Mouse (Mus musculus): ENCODE results near the gene Gm26992.
"Not testable (repeated sequence)": the region's sequence is repeated elsewhere in the genome, so short reads cannot be mapped to it uniquely, and the experiment has no call there.

The Gm26992 gene

DNA sequence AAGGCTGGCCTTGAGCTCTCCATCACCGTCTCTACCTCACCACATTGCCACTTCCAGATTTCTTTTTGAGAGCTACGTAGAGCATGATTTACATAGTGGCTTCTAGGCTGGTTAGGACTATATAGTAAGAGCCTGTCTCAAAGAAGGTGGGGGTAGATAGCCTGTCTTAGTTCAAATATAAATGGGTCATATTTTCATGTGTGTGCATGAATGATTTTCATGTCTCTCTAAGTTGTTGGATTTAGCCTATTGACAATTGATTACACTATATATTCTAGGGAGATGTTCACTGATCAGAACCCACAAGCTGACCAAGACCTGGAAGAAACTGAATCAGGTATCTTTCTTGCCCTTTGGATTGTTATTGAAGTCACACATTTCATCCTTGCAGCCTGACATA is at the start of gene Gm26992:
Gm26992 (plus strand) TSS at position 301 of the 400 bp plus-strand sequence.
- DNase-seq (ENCODE audit: extremely low read depth, insufficient read length, low spot score), result no peak

DNA sequence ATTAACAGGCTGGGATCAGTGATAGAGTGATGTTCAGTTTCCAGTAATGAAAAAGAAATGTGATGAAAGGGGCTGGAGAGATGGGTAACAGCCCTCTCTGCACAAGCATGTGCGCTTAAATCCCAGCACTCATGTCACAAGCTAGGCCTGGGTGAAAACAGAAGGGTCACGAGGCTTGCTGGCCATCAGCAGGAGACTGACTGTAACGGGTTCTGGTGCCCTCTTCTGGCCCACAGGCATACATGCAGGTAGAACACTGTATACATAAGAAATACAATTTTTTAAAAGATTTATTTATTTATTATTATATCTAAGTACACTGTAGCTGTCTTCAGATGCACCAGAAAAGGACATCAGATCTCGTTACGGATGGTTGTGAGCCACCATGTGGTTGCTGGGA is 47.6 kb upstream of the Gm26992 start:
- DNase-seq (ENCODE audit: extremely low read depth, insufficient read length, low spot score), result peak; percentile 18

DNA sequence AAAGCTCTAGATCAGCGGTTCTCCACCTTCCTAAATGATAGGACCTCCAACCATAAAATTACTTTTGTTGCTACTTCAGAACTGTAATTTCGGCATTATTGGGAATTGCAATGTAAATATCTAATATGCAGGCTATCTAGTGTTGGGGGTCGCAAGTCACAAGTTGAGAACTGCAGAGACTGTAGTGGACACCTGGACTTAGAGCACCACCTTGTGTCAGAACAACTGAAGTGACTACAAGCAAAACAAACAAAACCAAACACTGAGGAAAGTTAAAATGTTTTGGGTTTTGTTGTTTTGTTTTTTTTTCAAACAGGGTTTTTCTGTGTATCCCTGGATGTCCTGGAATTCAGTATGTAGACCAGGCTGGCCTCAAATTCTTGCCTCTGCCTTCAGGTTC is 37.3 kb upstream of the Gm26992 start:
- no peak for DNase-seq (ENCODE audit: extremely low read depth, insufficient read length, low spot score)

- DNase-seq (ENCODE audit: extremely low read depth, insufficient read length, low spot score), result no peak
Observed at GRCm38 (mm10) chrX:103388131-103388530, 33.7 kb upstream of the Gm26992 start.

DNA sequence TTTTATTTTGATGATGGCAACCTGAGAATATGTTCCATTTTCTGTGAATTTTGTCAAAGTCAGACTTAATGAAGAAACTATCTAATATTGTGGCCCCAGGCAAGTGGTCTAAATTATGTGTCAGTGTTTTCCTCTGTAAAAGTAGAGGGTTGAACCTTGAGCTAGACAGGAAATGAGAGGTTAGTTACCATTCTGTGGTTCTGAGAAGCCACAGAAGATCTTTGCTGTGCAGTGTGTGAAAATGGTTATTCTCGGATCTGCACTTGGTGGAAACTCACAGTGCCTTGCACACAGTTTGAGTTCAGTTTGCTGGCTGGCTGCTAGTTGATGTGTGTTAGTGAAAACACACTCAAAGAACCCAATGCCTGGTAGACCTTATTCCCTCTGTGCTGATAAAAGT is 28.0 kb upstream of the Gm26992 start:
- no peak for DNase-seq (ENCODE audit: extremely low read depth, insufficient read length, low spot score)

- DNase-seq (ENCODE audit: extremely low read depth, insufficient read length, low spot score), result no peak
Observed at GRCm38 (mm10) chrX:103405021-103405420, 16.8 kb upstream of the Gm26992 start.

DNA sequence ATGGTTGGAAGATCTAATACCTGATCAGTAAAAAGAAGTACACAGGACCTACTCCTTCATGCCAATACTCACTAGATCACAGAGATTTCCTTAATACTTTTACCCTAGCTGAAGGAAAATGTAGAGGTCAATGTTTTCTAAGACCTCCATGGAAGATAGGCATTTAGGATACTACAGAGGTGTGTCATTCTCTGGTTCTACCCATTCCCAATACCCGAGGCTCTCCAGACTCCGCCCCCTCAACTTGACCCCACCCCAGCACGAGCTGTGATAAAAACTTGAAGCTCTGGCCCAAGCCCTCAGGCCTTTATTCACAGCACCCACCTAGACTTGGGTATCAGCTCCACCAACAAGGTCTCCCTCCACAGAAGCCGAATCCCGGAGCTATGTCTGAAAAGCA is 7.6 kb upstream of the Gm26992 start, which contains the start of gene Tsx:
Tsx (plus strand) TSS at position 301 of the 400 bp plus-strand sequence.
- no peak for DNase-seq (ENCODE audit: extremely low read depth, insufficient read length, low spot score)

DNA sequence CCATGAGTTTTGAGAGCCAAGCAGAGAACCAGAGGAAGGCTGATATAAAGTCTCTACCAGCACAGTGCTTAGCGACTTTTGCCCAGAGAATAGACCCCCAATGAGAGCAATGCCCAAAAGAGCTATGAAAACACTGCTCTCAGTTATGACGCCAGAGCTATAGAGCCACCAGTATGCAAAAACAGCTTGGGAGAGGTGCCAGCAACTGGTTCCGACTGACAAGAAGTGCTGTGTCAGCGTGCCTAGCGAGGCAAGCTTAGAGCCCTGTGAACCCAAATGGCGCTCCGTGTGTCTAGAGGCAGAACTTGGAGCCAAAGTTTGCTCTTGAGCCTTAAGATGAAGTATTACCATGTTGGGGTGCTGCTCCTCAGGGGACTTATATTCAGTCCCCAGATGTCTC is 5.9 kb downstream of the Gm26992 start:
- no peak for DNase-seq (ENCODE audit: extremely low read depth, insufficient read length, low spot score)

GRCm38 (mm10) chrX:103432293-103432692 is 10.5 kb downstream of the Gm26992 start:
- no peak for DNase-seq (ENCODE audit: extremely low read depth, insufficient read length, low spot score)

GRCm38 (mm10) chrX:103438023-103438422 is 16.2 kb downstream of the Gm26992 start:
- no peak for DNase-seq (ENCODE audit: extremely low read depth, insufficient read length, low spot score)

DNA sequence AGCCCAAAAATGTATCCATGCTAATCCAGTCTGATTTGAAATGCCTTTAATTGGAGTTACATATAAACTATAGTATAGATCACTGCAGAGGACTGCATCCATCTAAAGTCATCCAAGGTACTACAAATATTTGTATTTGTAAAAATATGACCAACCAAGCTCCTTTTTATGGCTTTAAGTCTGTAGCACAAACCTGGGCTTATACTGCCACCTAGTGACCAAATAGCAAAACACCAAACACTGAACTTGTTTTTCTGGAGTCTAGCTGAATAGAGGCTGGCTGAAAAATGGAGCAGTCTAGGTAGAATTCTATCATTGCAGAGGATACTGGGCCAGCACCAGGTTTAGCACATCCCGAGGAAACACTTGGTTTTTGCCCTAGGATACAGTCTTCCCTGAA is 19.0 kb downstream of the Gm26992 start:
- DNase-seq (ENCODE audit: extremely low read depth, insufficient read length, low spot score), result no peak

DNA sequence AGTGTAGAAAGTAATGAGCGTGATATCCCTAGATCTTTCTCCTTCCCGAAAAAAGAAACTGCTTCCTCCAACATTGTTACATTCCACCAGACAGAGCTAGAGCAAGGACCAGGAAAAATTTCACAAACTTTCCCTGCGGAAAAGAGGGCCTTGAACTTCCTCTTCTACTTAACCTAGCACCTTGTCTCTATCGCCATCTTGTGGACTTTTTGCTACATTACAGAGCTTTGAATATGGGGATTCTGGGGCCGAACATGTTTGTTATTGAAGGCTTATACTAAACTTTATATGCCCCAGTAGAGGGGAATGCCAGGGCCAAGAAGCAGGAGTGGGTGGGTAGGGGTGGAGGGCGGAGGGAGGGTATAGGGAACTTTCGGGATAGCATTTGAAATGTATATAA is 21.9 kb downstream of the Gm26992 start:
- DNase-seq (ENCODE audit: extremely low read depth, insufficient read length, low spot score), result peak; percentile 12

GRCm38 (mm10) chrX:103447539-103448169 is 25.8 kb downstream of the Gm26992 start:
- no peak for DNase-seq (ENCODE audit: extremely low read depth, insufficient read length, low spot score)

DNA sequence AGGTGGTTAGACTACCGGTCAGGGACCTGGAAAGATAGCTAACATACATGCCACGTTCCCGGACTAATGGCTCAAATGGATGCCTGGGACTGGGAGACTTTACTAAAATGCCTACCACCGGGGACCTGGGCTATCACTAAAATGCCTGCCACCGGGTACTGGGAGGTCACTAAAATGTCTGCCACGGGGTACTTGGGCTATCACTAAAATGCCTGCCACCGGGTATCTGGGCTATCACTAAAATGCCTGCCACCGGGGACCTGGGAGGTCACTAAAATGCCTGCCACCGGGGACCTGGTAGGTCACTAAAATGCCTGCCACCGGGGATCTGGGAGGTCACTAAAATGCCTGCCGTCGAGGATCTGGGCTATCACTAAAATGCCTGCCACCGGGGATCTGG is 26.6 kb downstream of the Gm26992 start:
- DNase-seq (ENCODE audit: extremely low read depth, insufficient read length, low spot score), result not testable (repeated sequence)

- not testable (repeated sequence) for DNase-seq (ENCODE audit: extremely low read depth, insufficient read length, low spot score)
Observed at GRCm38 (mm10) chrX:103448943-103449722, 27.3 kb downstream of the Gm26992 start.

GRCm38 (mm10) chrX:103452815-103453214 is 31.0 kb downstream of the Gm26992 start:
- no peak for DNase-seq (ENCODE audit: extremely low read depth, insufficient read length, low spot score)

- DNase-seq (ENCODE audit: extremely low read depth, insufficient read length, low spot score), result no peak
Observed at GRCm38 (mm10) chrX:103460056-103460455, 38.2 kb downstream of the Gm26992 start.

DNA sequence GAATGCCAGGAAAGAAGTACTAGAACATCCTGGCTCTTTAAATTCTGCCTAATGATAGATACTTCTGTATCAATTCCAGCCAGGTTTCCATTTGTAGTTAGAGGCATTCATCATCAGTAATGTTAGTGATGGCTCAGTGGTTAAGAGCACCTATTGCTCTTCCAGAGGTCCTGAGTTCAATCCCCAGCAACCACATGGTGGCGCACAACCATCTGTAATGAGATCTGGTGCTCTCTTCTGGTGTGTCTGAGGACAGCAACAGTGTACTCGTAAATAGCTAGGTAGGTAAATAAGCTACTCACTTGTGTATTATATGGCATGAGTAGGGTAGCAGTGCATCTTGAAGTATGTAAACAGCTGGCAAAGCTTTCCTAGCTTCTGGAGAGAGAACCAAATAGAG is 47.2 kb downstream of the Gm26992 start:
- DNase-seq (ENCODE audit: extremely low read depth, insufficient read length, low spot score), result no peak

- DNase-seq (ENCODE audit: extremely low read depth, insufficient read length, low spot score), result no peak
Observed at GRCm38 (mm10) chrX:103472346-103472745, 50.5 kb downstream of the Gm26992 start.

DNA sequence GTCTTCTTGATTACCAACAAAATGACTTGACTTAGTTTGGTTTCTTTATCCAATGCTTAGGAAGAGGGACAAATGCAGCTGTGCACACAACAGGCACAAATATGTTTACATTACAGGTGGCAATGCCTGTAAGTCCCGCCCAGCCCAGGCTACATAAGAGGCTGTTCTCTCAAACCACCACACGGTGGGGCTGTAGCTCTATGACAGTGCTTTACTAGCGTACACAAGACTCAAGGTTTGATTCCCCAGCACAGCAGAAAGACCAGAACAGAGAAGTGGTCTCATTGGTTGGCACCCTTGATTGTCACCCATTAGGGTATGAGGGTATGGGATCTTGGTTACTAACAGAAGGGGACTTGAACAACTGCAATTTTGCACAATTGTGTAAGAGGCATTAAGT is 55.7 kb downstream of the Gm26992 start:
- DNase-seq (ENCODE audit: extremely low read depth, insufficient read length, low spot score), result no peak

GRCm38 (mm10) chrX:103481243-103482096 is 59.7 kb downstream of the Gm26992 start:
- no peak for DNase-seq (ENCODE audit: extremely low read depth, insufficient read length, low spot score)
